Mouse (Mus musculus): ENCODE measurements around the gene Elmo1. TPM values are rescaled to one million over a fixed set of nuclear protein-coding genes. Genes with fewer than 3 reads are reported as not detected.

The Elmo1 gene
- total and polyA plus RNA-seq, 3 experiments: 5.2 to 7.6 TPM; not detected in 1

DNA sequence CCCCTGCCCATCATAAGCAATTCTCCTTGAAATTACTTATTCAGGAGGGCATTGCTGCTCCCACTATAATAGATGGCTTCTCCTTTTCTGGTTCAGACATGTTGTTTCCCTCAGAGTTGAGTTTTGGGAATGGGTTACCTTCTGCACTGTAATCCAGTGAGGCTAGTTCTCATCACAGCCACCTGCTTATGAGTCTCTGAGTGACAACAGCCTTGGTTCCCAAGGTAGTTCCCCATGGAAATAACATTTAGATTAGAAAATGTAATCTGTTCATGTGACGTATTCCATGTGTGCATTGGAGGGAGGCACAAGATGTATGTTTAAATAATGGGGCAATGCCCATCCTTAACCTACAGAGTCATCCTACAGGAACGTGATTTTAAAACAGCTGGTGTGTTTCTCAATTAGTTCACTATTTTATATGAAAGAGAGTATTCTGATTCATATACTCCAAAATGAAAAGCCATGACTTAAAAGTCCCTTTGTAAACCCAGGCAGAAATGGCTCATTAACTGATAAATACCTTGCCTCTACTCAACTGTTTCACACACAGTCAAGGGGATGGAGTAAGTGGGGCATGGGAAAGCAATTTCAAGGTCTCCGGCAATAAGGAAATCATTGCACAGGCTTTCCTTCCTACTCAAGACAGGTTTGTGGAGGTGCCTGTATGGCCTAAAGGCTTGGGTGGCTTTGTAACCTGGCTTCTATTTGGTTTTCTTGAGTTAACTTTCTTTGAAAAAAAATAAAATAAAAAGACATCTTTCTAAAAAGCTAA lies 302.6 kb downstream of the Elmo1 start (continued):
- TF ChIP-seq MEF2A (IDR thresholded peaks at IDR 0.05; ENCODE audit: extremely low read depth, insufficient replicate concordance, low read depth, low read length, poor library complexity, severe bottlenecking) (no peak), RCOR1 (IDR thresholded peaks at IDR 0.05; ENCODE audit: low read depth, low read length) (no peak)

DNA sequence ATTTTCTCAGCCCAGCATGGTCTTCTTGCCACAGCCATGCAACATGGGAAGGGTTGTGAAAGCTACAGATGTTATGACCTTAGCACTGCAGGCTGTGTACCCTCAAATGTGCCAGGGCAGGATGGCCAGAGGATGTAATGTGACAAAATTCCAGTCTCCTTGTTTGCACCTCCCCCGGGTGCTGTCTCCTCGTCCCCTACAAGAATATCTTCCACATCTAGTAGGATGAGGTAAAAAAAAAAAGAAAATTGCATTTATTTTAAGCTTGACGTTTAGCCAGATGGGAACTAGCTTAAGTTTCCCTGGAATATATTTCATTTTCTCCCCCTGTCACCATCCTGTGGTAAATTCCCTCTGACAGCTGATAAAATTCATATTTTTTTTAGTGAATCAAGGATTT lies 307.3 kb downstream of the Elmo1 start:
- H3K27me3 ChIP-seq (ENCODE audit: control insufficient read depth in 1 of 2, insufficient read depth in 2 of 2, low read length in 2 of 2): no peaks in the 10 kb centered on the region
- no peak overlapping the region for H3K9ac ChIP-seq (ENCODE audit: control insufficient read depth, low read depth, low read length, poor library complexity, severe bottlenecking)
- H3K27ac ChIP-seq (ENCODE audit: control insufficient read depth, low read depth, low read length): no peak overlapping the region
- H3K36me3 ChIP-seq (ENCODE audit: control insufficient read depth in 1 of 2, insufficient read depth in 2 of 2, low read length in 2 of 2): no peaks in the 10 kb centered on the region
- DNase-seq (ENCODE audit: low read depth, low spot score): no peak
- TF ChIP-seq GABPA (IDR thresholded peaks at IDR 0.05; ENCODE audit: low read depth, low read length) (no peak), ZNF384 (IDR thresholded peaks at IDR 0.05; ENCODE audit: low read depth, low read length) (no peak), KAT2A (conservative IDR thresholded peaks at IDR 0.05; ENCODE audit: low read depth, low read length) (no peak), CHD1 (IDR thresholded peaks at IDR 0.05; ENCODE audit: low read depth, low read length) (no peak), ZKSCAN1 (IDR thresholded peaks at IDR 0.05; ENCODE audit: low read depth, low read length) (no peak), TBP (IDR thresholded peaks at IDR 0.05; ENCODE audit: low read depth, low read length) (no peak), POLR2AphosphoS5 (IDR thresholded peaks at IDR 0.05; ENCODE audit: borderline replicate concordance, low read depth, low read length) (no peak), SIN3A (IDR thresholded peaks at IDR 0.05; ENCODE audit: low read length) (no peak), RCOR1 (IDR thresholded peaks at IDR 0.05; ENCODE audit: low read depth, low read length) (no peak), ZMIZ1 (IDR thresholded peaks at IDR 0.05; ENCODE audit: low read depth, low read length) (no peak)
- H3K4me1 ChIP-seq (ENCODE audit: control insufficient read depth in 1 of 2, insufficient read depth in 2 of 2, low read length in 2 of 2): no peaks in the 10 kb centered on the region
- no peaks in the 10 kb centered on the region for H3K79me2 ChIP-seq (ENCODE audit: control insufficient read depth, insufficient read depth, low read length, poor library complexity)
- no peaks in the 10 kb centered on the region for H3K9me3 ChIP-seq (replicated peaks; ENCODE audit: insufficient read depth, low read length)
- no peak overlapping the region for H3K4me3 ChIP-seq (ENCODE audit: control insufficient read depth in 1 of 2, insufficient read depth in 1 of 2, low read depth in 2 of 2, low read length in 2 of 2)

DNA sequence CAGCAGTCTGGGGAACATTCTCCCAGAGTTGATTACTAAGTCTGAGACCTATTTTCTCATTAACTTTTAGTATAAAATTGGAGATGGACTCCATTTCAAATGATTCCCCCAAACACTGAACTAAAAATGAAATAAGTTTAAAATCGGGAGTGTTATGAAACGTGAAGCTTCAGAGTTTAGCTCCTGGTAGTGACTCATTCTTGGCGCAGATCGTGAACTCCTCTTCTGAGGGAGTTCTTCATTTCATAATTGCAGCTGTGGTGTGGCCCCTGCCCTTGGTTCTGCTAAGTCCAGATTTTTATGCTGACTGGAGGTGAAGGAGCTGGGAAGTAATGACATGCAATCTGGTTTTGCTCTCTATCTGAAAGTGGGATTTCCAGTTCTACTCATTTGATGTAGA lies 307.9 kb downstream of the Elmo1 start:
- no peak overlapping the region for H3K27ac ChIP-seq (ENCODE audit: control insufficient read depth, low read depth, low read length)
- H3K27me3 ChIP-seq (ENCODE audit: control insufficient read depth in 1 of 2, insufficient read depth in 2 of 2, low read length in 2 of 2): no peaks in the 10 kb centered on the region
- no peaks in the 10 kb centered on the region for H3K9me3 ChIP-seq (replicated peaks; ENCODE audit: insufficient read depth, low read length)
- H3K4me1 ChIP-seq (ENCODE audit: control insufficient read depth in 1 of 2, insufficient read depth in 2 of 2, low read length in 2 of 2): no peaks in the 10 kb centered on the region
- no peak overlapping the region for H3K9ac ChIP-seq (ENCODE audit: control insufficient read depth, low read depth, low read length, poor library complexity, severe bottlenecking)
- H3K79me2 ChIP-seq (ENCODE audit: control insufficient read depth, insufficient read depth, low read length, poor library complexity): no peaks in the 10 kb centered on the region
- H3K4me3 ChIP-seq (ENCODE audit: control insufficient read depth in 1 of 2, insufficient read depth in 1 of 2, low read depth in 2 of 2, low read length in 2 of 2): no peak overlapping the region
- no peak for DNase-seq (ENCODE audit: low read depth, low spot score)
- TF ChIP-seq GATA1 (IDR thresholded peaks at IDR 0.05; ENCODE audit: low read depth, low read length): no peak
- no peak for TF ChIP-seq MAFK (IDR thresholded peaks at IDR 0.05; ENCODE audit: borderline replicate concordance, low read depth, low read length)
- TF ChIP-seq RAD21 (IDR thresholded peaks at IDR 0.05; ENCODE audit: low read depth, low read length): no peak
- TF ChIP-seq SIN3A (IDR thresholded peaks at IDR 0.05; ENCODE audit: low read length): no peak
- no peak for TF ChIP-seq BHLHE40 (IDR thresholded peaks at IDR 0.05; ENCODE audit: borderline replicate concordance, low read depth, low read length)
- no peak for TF ChIP-seq CHD2 (IDR thresholded peaks at IDR 0.05; ENCODE audit: low read length)
- no peak for TF ChIP-seq MEF2A (IDR thresholded peaks at IDR 0.05; ENCODE audit: extremely low read depth, insufficient replicate concordance, low read depth, low read length, poor library complexity, severe bottlenecking)
- TF ChIP-seq UBTF (IDR thresholded peaks at IDR 0.05; ENCODE audit: borderline replicate concordance, insufficient read depth, low read depth, low read length): no peak
- no peak for TF ChIP-seq MAZ (IDR thresholded peaks at IDR 0.05; ENCODE audit: low read depth, low read length)
- no peak for TF ChIP-seq NELFE (IDR thresholded peaks at IDR 0.05; ENCODE audit: low read depth, low read length)
- no peak for TF ChIP-seq CHD1 (IDR thresholded peaks at IDR 0.05; ENCODE audit: low read depth, low read length)
- TF ChIP-seq RCOR1 (IDR thresholded peaks at IDR 0.05; ENCODE audit: low read depth, low read length): no peak
- TF ChIP-seq POLR2AphosphoS5 (IDR thresholded peaks at IDR 0.05; ENCODE audit: borderline replicate concordance, low read depth, low read length): no peak
- no peak for TF ChIP-seq MYC (IDR thresholded peaks at IDR 0.05; ENCODE audit: low read depth, low read length)
- TF ChIP-seq NRF1 (IDR thresholded peaks at IDR 0.05; ENCODE audit: insufficient read depth, low read depth, low read length, poor library complexity, severe bottlenecking): no peak
- no peak for TF ChIP-seq MAX (IDR thresholded peaks at IDR 0.05; ENCODE audit: low read length)
- no peak for TF ChIP-seq ETS1 (IDR thresholded peaks at IDR 0.05; ENCODE audit: low read depth, low read length)
- no peak for TF ChIP-seq USF2 (IDR thresholded peaks at IDR 0.05; ENCODE audit: borderline replicate concordance in 1 of 2, insufficient read depth in 1 of 2, low read depth in 1 of 2, low read length in 2 of 2)
- no peaks in the 10 kb centered on the region for H3K36me3 ChIP-seq (ENCODE audit: control insufficient read depth in 1 of 2, insufficient read depth in 2 of 2, low read length in 2 of 2)
